ENCODE assay signal across 17 mouse cellular contexts in genomic region chr13:95160211-95160610, GRCm38 (mm10).
"Had no signal": no experiment of that assay in that cellular context is flagged by ENCODE, and none has a peak within 500 bp of the region (broad histone marks: within the 10 kb centered on the region; RNA-seq: fewer than 3 reads in every experiment).

No protein-coding gene starts in this region.

- ATAC-seq: liver, postnatal 0 days; midbrain, embryonic 13.5 days; midbrain, embryonic 15.5 days had no signal

- H3K9ac ChIP-seq: liver, embryonic 13.5 days; liver, embryonic 15.5 days; liver, postnatal 0 days; lung, embryonic 15.5 days; midbrain, embryonic 13.5 days; midbrain, embryonic 15.5 days; neural tube, embryonic 12.5 days; stomach, embryonic 15.5 days had no signal

- DNase-seq: liver, embryonic 13.5 days; liver, postnatal 0 days; lung, adult 2 months; right cerebral cortex, postnatal 25 days; thymus, adult 18-20 months; thymus, postnatal 14 days; thymus, postnatal 36 days had no signal

- H3K4me1 ChIP-seq: liver, embryonic 13.5 days; liver, embryonic 15.5 days; lung, embryonic 15.5 days; midbrain, embryonic 13.5 days; midbrain, embryonic 15.5 days; neural tube, embryonic 12.5 days; stomach, embryonic 15.5 days had no signal

- H3K4me3 ChIP-seq: liver, embryonic 13.5 days; liver, embryonic 15.5 days; lung, embryonic 15.5 days; megakaryocyte, embryonic 14.5 days; midbrain, embryonic 13.5 days; midbrain, embryonic 15.5 days; neural tube, embryonic 12.5 days; stomach, embryonic 15.5 days had no signal

- H3K27me3 ChIP-seq: liver, embryonic 13.5 days; liver, embryonic 15.5 days; lung, embryonic 15.5 days; midbrain, embryonic 13.5 days; midbrain, embryonic 15.5 days; neural tube, embryonic 12.5 days; stomach, embryonic 15.5 days had no signal

- H3K27ac ChIP-seq: liver, embryonic 13.5 days; liver, embryonic 15.5 days; lung, embryonic 15.5 days; macrophage; midbrain, embryonic 13.5 days; midbrain, embryonic 15.5 days; neural tube, embryonic 12.5 days; stomach, embryonic 15.5 days; stomach, postnatal 0 days had no signal

- H3K9me3 ChIP-seq: liver, embryonic 13.5 days; liver, embryonic 15.5 days; lung, embryonic 15.5 days; midbrain, embryonic 13.5 days; midbrain, embryonic 15.5 days; neural tube, embryonic 12.5 days; stomach, embryonic 15.5 days had no signal

- H3K4me2 ChIP-seq: liver, embryonic 13.5 days; liver, embryonic 15.5 days; lung, embryonic 15.5 days; midbrain, embryonic 11.5 days; midbrain, embryonic 13.5 days; midbrain, embryonic 15.5 days; neural tube, embryonic 12.5 days; stomach, embryonic 15.5 days had no signal

- H3K36me3 ChIP-seq: liver, embryonic 13.5 days; liver, embryonic 15.5 days; lung, embryonic 15.5 days; midbrain, embryonic 13.5 days; midbrain, embryonic 15.5 days; neural tube, embryonic 12.5 days; stomach, embryonic 15.5 days had no signal
